Mouse (Mus musculus): ENCODE results near the gene Tbc1d1. TPM values are rescaled to one million over a fixed set of nuclear protein-coding genes. Genes with fewer than 3 reads are reported as not detected.

Gene Tbc1d1
- polyA plus RNA-seq, 1 experiment from 2014 or later, result 15.4 TPM

DNA sequence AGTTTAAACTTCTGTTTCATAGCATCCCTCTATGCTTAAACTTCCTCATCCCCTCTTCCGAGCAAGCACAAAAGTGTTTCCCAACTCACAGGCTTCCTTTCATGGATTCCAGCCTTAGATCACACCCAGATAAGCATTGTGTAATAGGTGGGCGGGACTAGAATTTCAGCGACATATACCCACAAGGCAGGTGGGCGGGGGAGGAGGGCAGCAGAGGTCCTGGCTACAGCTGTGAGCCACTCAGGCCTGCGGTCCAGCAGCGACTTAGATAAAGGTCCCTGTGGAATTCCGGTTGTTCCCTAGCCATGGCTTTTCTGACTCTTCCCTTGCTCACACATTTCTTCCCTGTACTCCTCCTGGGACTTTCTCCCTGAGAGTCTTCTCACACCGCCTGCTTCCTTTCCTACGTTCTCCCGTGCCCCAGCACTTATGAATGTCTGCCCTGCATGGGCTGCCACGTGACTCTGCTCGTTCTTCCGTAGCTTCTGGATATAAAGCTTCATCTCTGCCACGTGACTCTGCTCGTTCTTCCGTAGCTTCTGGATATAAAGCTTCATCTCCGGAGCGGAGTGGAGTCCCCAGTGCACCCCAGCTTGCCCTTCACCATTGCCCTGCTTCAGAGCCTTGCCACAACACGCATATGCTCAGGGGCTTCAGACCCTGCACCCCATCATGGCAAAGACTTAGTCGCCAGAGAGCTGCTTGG, 142.4 kb downstream of the Tbc1d1 start:
- peak; percentile 44; the same call in 1 of the 2 replicates for ATAC-seq (ENCODE audit: low FRiP score)
- Histone ChIP-seq H3K36me3 (replicated peaks; ENCODE audit: control insufficient read depth, insufficient read depth) (peaks cover 4% of the 10 kb centered on the region; the same call in 1 of the 2 replicates), H3K27ac (no peak overlapping the region), H3K27me3 (ENCODE audit: control insufficient read depth, insufficient read depth, low read length) (no peaks in the 10 kb centered on the region), H3K9me3 (ENCODE audit: control insufficient read depth, low read length) (no peaks in the 10 kb centered on the region), H3K4me1 (replicated peaks; ENCODE audit: control insufficient read depth, insufficient read depth, low read length) (peaks cover 10% of the 10 kb centered on the region), H3K4me3 (replicated peaks; ENCODE audit: low read length) (no peak overlapping the region), H3K4me2 (replicated peaks) (peak overlapping the region; percentile 38), H3K9ac (no peak overlapping the region; the same call in 1 of the 2 replicates)
- no peak for DNase-seq (ENCODE audit: low spot score)
- 31% methylated on average over 20 of the region's 20 CpGs for WGBS

DNA sequence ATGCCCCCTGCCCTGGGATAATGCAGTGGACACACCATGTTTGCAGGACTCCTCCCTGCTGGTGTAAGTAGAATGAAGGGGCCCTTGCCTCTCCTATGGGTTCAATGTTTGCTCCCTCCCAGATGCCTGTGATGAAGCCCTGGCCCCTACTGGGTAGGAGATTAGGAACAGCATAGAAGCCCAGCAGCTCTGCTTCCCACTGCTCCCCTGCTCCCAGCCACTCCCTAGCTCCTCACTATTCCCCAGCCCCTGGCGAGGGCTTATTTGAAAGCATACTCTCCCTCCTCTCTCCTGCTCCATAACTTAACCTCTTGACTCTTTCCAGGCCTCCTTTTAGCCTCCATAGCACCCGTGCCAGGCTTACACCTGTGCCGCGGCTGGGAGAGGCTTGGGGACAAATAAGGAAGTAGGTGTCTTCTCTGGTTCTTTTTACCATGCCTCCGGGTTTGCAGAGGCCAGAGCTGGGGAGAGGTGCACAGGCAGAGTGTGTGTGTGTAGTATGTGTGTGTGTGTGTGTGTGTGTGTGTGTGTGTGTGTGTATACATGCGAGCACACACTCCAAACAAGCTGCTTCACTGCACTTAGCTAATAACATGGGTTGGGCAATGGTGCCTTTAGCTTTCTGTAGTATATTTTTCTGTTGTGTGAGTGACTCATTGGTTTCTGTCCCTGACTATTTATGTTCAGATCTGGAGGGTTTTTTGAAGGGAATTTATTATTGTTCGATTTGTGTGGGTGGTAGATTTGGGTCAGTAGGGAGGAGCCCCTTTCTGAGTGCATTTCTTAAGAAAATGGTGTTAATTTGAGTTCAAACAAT, 143.6 kb downstream of the Tbc1d1 start:
- no peak overlapping the region for H3K9ac ChIP-seq
- H3K27ac ChIP-seq, result no peak overlapping the region
- no peak for DNase-seq (ENCODE audit: low spot score)
- H3K27me3 ChIP-seq (ENCODE audit: control insufficient read depth, insufficient read depth, low read length), result no peaks in the 10 kb centered on the region
- H3K4me2 ChIP-seq (replicated peaks), result no peak overlapping the region
- 72% methylated on average over 7 of the region's 7 CpGs for WGBS
- no peaks in the 10 kb centered on the region for H3K9me3 ChIP-seq (ENCODE audit: control insufficient read depth, low read length)
- no peak overlapping the region for H3K4me3 ChIP-seq (replicated peaks; ENCODE audit: low read length)
- peaks cover 10% of the 10 kb centered on the region for H3K4me1 ChIP-seq (replicated peaks; ENCODE audit: control insufficient read depth, insufficient read depth, low read length)
- H3K36me3 ChIP-seq (replicated peaks; ENCODE audit: control insufficient read depth, insufficient read depth), result no peaks in the 10 kb centered on the region
- no peak for ATAC-seq (ENCODE audit: low FRiP score)

DNA sequence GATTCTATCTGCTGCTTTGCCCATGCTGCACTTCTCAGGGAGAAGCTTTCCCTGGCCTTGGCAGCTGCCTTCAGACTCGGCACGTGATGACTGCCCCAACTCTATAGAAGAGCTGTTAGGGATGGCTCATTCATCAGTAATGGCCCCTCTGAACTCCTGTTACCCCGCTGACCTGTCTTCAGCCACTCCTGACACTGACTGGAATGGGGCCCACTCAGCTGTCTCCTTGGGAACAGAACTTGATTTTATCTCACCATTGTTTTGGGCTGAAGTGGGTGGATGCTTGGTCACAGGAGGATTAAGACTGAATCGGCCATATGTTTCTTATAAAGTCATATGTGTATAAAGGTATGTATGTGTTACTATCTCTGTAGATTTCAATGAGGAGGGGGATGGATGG, 145.1 kb downstream of the Tbc1d1 start:
- peaks cover 10% of the 10 kb centered on the region for H3K4me1 ChIP-seq (replicated peaks; ENCODE audit: control insufficient read depth, insufficient read depth, low read length)
- no peak for ATAC-seq (ENCODE audit: low FRiP score)
- H3K9ac ChIP-seq, result no peak overlapping the region
- DNase-seq (ENCODE audit: low spot score), result no peak
- H3K27me3 ChIP-seq (ENCODE audit: control insufficient read depth, insufficient read depth, low read length), result no peaks in the 10 kb centered on the region
- no peak overlapping the region for H3K27ac ChIP-seq
- H3K4me2 ChIP-seq (replicated peaks), result no peak overlapping the region
- H3K4me3 ChIP-seq (replicated peaks; ENCODE audit: low read length), result no peak overlapping the region
- H3K36me3 ChIP-seq (replicated peaks; ENCODE audit: control insufficient read depth, insufficient read depth), result 0 out of 2 replicates have a peak, but pooled peaks cover 4% of the 10 kb centered on the region
- H3K9me3 ChIP-seq (ENCODE audit: control insufficient read depth, low read length), result 0 out of 2 replicates have a peak, but pooled peaks cover 5% of the 10 kb centered on the region
- whole genome bisulfite sequencing, result 39% methylated on average over 4 of the region's 4 CpGs

DNA sequence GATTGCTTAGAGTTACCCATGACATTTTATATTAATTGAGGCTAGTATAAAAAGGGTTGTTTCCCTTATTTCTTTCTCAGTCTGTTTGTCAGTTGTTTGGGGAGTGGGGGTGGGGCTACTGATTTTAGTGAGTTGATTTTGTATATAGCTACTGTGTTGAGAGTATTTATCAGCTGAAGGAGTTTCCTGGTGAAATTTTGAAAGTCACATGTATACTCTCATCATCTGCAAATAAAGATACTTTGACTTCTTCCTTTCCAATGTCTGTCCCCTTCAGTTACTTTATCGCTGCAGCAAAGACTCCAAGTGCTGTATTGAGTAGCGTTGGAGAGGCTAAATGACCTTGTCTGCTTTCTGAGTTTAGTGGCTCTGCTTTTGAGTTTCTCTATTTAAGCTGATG, 151.2 kb downstream of the Tbc1d1 start:
- ATAC-seq (ENCODE audit: low FRiP score), result no peak
- Histone ChIP-seq H3K9me3 (ENCODE audit: control insufficient read depth, low read length) (peaks cover 12% of the 10 kb centered on the region), H3K4me3 (replicated peaks; ENCODE audit: low read length) (no peak overlapping the region), H3K27ac (no peak overlapping the region), H3K36me3 (replicated peaks; ENCODE audit: control insufficient read depth, insufficient read depth) (peaks cover 4% of the 10 kb centered on the region; the same call in 1 of the 2 replicates), H3K27me3 (ENCODE audit: control insufficient read depth, insufficient read depth, low read length) (no peaks in the 10 kb centered on the region), H3K4me2 (replicated peaks) (no peak overlapping the region), H3K9ac (no peak overlapping the region), H3K4me1 (replicated peaks; ENCODE audit: control insufficient read depth, insufficient read depth, low read length) (no peaks in the 10 kb centered on the region)
- 97% methylated on average over 2 of the region's 2 CpGs for WGBS
- no peak for DNase-seq (ENCODE audit: low spot score)

DNA sequence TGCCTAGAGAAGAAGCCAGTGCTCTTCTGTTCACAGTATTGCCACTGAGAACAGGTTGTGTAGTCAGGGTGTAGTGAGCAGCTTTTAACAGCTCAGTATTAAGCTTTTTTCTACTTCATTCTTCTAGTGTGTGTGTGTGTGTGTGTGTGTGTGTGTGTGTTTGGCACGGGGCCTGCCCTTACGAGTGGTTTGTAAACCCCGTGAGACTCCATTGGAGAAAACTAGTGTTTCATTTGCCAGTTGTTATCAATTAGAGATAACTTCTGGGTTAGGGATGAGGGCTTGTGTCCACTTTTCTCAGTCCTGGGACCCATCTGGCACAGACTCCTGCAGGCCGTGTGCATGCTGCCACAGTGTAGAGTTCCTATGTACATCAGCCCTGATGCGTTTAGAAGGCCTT, 156.2 kb downstream of the Tbc1d1 start:
- H3K4me2 ChIP-seq (replicated peaks), result no peak overlapping the region
- WGBS, result 61% methylated on average over 5 of the region's 5 CpGs
- no peak for DNase-seq (ENCODE audit: low spot score)
- H3K9ac ChIP-seq, result no peak overlapping the region
- H3K4me3 ChIP-seq (replicated peaks; ENCODE audit: low read length), result no peak overlapping the region
- no peaks in the 10 kb centered on the region for H3K36me3 ChIP-seq (replicated peaks; ENCODE audit: control insufficient read depth, insufficient read depth)
- no peak for ATAC-seq (ENCODE audit: low FRiP score)
- H3K27ac ChIP-seq, result no peak overlapping the region
- no peaks in the 10 kb centered on the region for H3K9me3 ChIP-seq (ENCODE audit: control insufficient read depth, low read length)
- no peaks in the 10 kb centered on the region for H3K27me3 ChIP-seq (ENCODE audit: control insufficient read depth, insufficient read depth, low read length)
- peaks cover 17% of the 10 kb centered on the region for H3K4me1 ChIP-seq (replicated peaks; ENCODE audit: control insufficient read depth, insufficient read depth, low read length)

DNA sequence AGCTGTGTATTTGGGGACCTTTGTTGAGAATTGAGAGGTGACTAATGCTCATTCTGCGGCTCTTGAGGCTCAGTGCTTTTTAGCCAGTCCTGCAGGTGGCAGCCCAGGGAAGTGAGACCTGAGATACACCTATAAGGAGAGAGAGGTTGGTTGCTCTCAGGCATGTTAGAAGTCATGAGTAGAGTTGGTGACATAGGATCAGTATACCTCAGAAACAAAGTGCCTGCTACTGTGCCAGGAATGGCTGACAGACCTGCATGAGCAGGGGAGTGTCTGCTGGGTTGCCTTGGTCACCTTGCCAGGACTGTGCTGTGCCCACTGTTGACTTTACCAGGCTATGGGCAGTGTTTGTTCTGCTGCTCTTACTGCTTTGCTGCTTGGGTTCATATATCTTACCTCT, 157.4 kb downstream of the Tbc1d1 start:
- H3K9me3 ChIP-seq (ENCODE audit: control insufficient read depth, low read length), result no peaks in the 10 kb centered on the region
- H3K4me2 ChIP-seq (replicated peaks), result no peak overlapping the region
- DNase-seq (ENCODE audit: low spot score) (no peak), ATAC-seq (ENCODE audit: low FRiP score) (no peak)
- H3K4me1 ChIP-seq (replicated peaks; ENCODE audit: control insufficient read depth, insufficient read depth, low read length), result peaks cover 17% of the 10 kb centered on the region
- no peaks in the 10 kb centered on the region for H3K27me3 ChIP-seq (ENCODE audit: control insufficient read depth, insufficient read depth, low read length)
- H3K36me3 ChIP-seq (replicated peaks; ENCODE audit: control insufficient read depth, insufficient read depth), result 0 out of 2 replicates have a peak, but pooled peaks cover 4% of the 10 kb centered on the region
- H3K4me3 ChIP-seq (replicated peaks; ENCODE audit: low read length), result no peak overlapping the region
- H3K9ac ChIP-seq, result no peak overlapping the region
- peak overlapping the region; percentile 71; the same call in 1 of the 2 replicates for H3K27ac ChIP-seq
- WGBS, result 94% methylated on average over 1 of the region's 1 CpGs

DNA sequence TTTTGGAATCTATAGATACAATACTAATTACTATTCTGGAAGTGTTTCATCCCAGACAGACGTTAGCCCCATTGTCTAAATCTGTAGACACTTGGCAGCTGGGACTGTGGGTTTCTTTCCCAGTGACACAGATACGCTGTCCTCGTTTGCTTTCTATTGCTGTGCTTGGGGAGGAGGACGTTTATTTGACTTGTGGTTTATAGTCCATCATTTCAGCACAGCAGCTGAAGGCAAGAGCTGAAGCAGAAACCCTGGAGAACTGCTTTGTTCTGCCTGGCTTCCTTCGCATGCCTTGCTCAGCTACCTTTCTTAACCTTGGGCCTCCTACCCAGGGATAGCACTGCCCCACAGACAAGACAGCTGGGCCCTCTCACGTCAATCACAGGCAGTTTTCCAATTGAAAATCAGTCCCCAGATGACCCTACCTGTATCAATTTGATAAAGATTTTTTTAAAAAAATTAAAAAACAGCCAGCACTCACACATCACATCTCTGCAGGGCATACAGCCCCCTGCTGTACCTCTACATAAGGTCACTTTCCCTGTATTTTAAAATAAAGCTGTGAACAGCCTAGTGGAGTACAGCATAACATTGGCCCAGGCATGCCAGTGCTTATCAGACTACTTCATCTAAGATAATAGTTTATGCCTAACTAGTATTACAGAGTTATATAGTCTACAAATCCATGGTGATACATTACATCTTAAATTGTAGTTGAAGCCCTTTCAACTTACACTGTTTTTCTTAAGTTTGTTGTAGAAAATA, 158.4 kb downstream of the Tbc1d1 start:
- DNase-seq (ENCODE audit: low spot score), result peak; percentile 39
- 0 out of 2 replicates have a peak, but pooled peaks cover 4% of the 10 kb centered on the region for H3K36me3 ChIP-seq (replicated peaks; ENCODE audit: control insufficient read depth, insufficient read depth)
- H3K9ac ChIP-seq, result no peak overlapping the region; the same call in 1 of the 2 replicates
- peak; percentile 74; the same call in 1 of the 2 replicates for ATAC-seq (ENCODE audit: low FRiP score)
- H3K4me3 ChIP-seq (replicated peaks; ENCODE audit: low read length), result no peak overlapping the region
- H3K4me1 ChIP-seq (replicated peaks; ENCODE audit: control insufficient read depth, insufficient read depth, low read length), result peaks cover 17% of the 10 kb centered on the region
- H3K9me3 ChIP-seq (ENCODE audit: control insufficient read depth, low read length), result no peaks in the 10 kb centered on the region
- 11% methylated on average over 6 of the region's 6 CpGs for WGBS
- H3K27ac ChIP-seq, result peak overlapping the region; percentile 71
- H3K27me3 ChIP-seq (ENCODE audit: control insufficient read depth, insufficient read depth, low read length), result no peaks in the 10 kb centered on the region
- H3K4me2 ChIP-seq (replicated peaks), result no peak overlapping the region

DNA sequence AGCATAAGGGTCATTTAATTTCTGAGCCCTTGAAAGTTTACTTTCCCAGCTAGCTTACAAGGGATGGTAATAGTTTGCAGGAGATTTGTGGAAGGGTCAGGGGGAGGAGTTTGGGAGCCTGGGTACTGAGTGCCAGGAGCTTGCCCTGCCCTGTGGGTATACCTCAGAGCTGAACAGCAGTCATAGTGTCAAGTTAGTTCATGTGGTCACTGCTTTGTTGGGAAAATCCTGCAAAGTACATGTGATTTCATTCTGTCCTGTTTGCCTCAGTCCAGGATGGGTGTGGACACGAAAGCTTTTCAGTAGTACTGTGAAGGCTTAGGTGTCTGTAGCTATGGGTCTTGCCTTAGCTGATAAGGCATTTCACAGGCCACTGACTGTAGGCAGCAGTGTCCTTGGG, 159.0 kb downstream of the Tbc1d1 start:
- peak overlapping the region; percentile 38; the same call in 1 of the 2 replicates for H3K27ac ChIP-seq
- H3K9ac ChIP-seq, result no peak overlapping the region
- H3K4me3 ChIP-seq (replicated peaks; ENCODE audit: low read length), result no peak overlapping the region
- 100% methylated on average over 1 of the region's 1 CpGs for WGBS
- 0 out of 2 replicates have a peak, but pooled peaks cover 4% of the 10 kb centered on the region for H3K36me3 ChIP-seq (replicated peaks; ENCODE audit: control insufficient read depth, insufficient read depth)
- DNase-seq (ENCODE audit: low spot score) (no peak), ATAC-seq (ENCODE audit: low FRiP score) (no peak)
- peaks cover 17% of the 10 kb centered on the region for H3K4me1 ChIP-seq (replicated peaks; ENCODE audit: control insufficient read depth, insufficient read depth, low read length)
- no peak overlapping the region for H3K4me2 ChIP-seq (replicated peaks)
- no peaks in the 10 kb centered on the region for H3K27me3 ChIP-seq (ENCODE audit: control insufficient read depth, insufficient read depth, low read length)
- H3K9me3 ChIP-seq (ENCODE audit: control insufficient read depth, low read length), result no peaks in the 10 kb centered on the region

DNA sequence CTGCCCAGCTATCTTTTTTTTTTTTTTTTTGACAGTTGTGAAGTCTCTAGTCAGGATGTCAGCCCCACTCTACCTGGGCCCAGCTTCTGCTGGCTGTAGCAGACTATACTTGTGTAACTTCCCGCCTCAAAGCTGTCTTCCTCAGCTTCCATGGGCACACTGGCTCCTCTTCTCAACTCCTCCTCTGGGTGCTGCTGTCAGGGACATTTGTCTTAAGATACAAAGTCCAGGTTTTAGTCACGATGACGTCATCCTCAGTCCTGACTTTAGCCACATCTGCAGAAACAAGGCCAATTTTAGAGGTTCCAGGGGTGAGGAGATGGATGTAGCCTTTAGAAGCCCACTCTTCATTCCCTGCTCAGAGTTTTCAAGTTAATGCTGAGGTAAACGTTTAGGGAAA, 167.2 kb downstream of the Tbc1d1 start:
- no peak overlapping the region for H3K4me3 ChIP-seq (replicated peaks; ENCODE audit: low read length)
- H3K27ac ChIP-seq, result no peak overlapping the region
- no peak overlapping the region for H3K9ac ChIP-seq
- no peak overlapping the region for H3K4me2 ChIP-seq (replicated peaks)
- ATAC-seq (ENCODE audit: low FRiP score) (no peak), DNase-seq (ENCODE audit: low spot score) (no peak)
- no peaks in the 10 kb centered on the region for H3K36me3 ChIP-seq (replicated peaks; ENCODE audit: control insufficient read depth, insufficient read depth)
- 90% methylated on average over 4 of the region's 4 CpGs for WGBS
- no peaks in the 10 kb centered on the region for H3K9me3 ChIP-seq (ENCODE audit: control insufficient read depth, low read length)
- H3K27me3 ChIP-seq (ENCODE audit: control insufficient read depth, insufficient read depth, low read length), result no peaks in the 10 kb centered on the region
- peaks cover 16% of the 10 kb centered on the region for H3K4me1 ChIP-seq (replicated peaks; ENCODE audit: control insufficient read depth, insufficient read depth, low read length)
